Mouse (Mus musculus): Measurements from ENCODE around the gene Mical2.
A peak's percentile ranks its signal among the peaks of the same experiment; 100 is the strongest.

Gene Mical2

GRCm38 (mm10) chr7:112208323-112209167, 17.1 kb upstream of the Mical2 start:
- DNase-seq (ENCODE audit: low spot score): no peak

- DNase-seq (ENCODE audit: low spot score): no peak
Observed at GRCm38 (mm10) chr7:112209621-112210020, 16.0 kb upstream of the Mical2 start.

GRCm38 (mm10) chr7:112212921-112213721, 12.5 kb upstream of the Mical2 start:
- peak; percentile 66 for DNase-seq (ENCODE audit: low spot score)

GRCm38 (mm10) chr7:112215871-112216270, 9.8 kb upstream of the Mical2 start:
- no peak for DNase-seq (ENCODE audit: low spot score)

- DNase-seq (ENCODE audit: low spot score): no peak
Observed at GRCm38 (mm10) chr7:112216720-112217119, 8.9 kb upstream of the Mical2 start.

- DNase-seq (ENCODE audit: low spot score): peak; percentile 55
Observed at GRCm38 (mm10) chr7:112217208-112217607, 8.4 kb upstream of the Mical2 start.

GRCm38 (mm10) chr7:112222733-112223524, 2.7 kb upstream of the Mical2 start:
- DNase-seq (ENCODE audit: low spot score): no peak

GRCm38 (mm10) chr7:112224854-112225253, 802 bp upstream of the Mical2 start:
- no peak for DNase-seq (ENCODE audit: low spot score)

GRCm38 (mm10) chr7:112226446-112227265, 1.0 kb downstream of the Mical2 start:
- DNase-seq (ENCODE audit: low spot score): no peak

GRCm38 (mm10) chr7:112227266-112227562, 1.6 kb downstream of the Mical2 start:
- DNase-seq (ENCODE audit: low spot score): no peak

GRCm38 (mm10) chr7:112228827-112229498, 3.3 kb downstream of the Mical2 start:
- DNase-seq (ENCODE audit: low spot score): no peak

- no peak for DNase-seq (ENCODE audit: low spot score)
Observed at GRCm38 (mm10) chr7:112231731-112232130, 6.1 kb downstream of the Mical2 start.

GRCm38 (mm10) chr7:112233345-112234005, 7.8 kb downstream of the Mical2 start:
- DNase-seq (ENCODE audit: low spot score): no peak

GRCm38 (mm10) chr7:112234410-112234809, 8.8 kb downstream of the Mical2 start:
- DNase-seq (ENCODE audit: low spot score): no peak

- no peak for DNase-seq (ENCODE audit: low spot score)
Observed at GRCm38 (mm10) chr7:112235493-112235892, 9.8 kb downstream of the Mical2 start.

- DNase-seq (ENCODE audit: low spot score): no peak
Observed at GRCm38 (mm10) chr7:112237211-112237610, 11.6 kb downstream of the Mical2 start.

GRCm38 (mm10) chr7:112237868-112238267, 12.2 kb downstream of the Mical2 start:
- no peak for DNase-seq (ENCODE audit: low spot score)

GRCm38 (mm10) chr7:112238768-112239728, 13.4 kb downstream of the Mical2 start:
- no peak for DNase-seq (ENCODE audit: low spot score)

- DNase-seq (ENCODE audit: low spot score): no peak
Observed at GRCm38 (mm10) chr7:112240748-112241147, 15.1 kb downstream of the Mical2 start.

Data from ovary, postnatal 36 days (tissue).